Mouse (Mus musculus): Measurements from ENCODE around the gene Wfdc15a.

DNA sequence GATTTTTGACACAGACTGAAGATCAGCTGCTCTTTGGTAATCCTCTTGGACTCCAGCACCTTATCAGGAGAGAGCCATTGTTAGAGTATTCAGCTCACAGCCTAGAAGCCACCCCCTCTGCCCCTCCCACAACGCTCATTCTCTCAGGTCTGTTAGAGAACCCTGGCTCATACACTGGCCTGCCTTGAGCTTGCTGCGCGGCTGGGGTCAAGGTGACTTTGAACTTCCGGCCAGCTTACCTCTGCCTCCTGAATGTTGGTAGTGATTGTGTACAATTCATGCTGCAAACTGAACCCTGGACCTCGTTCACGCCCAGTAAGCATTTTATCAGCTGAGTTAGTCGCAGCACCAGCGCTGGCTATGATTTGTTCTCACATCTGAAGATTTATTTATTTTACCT lies 32.7 kb upstream of the Wfdc15a start:
- TF ChIP-seq MYC (IDR thresholded peaks at IDR 0.05; ENCODE audit: low read depth, low read length) (no peak), MAFK (IDR thresholded peaks at IDR 0.05; ENCODE audit: borderline replicate concordance, low read depth, low read length) (no peak), TAL1 (IDR thresholded peaks at IDR 0.05; ENCODE audit: low read length) (no peak), MXI1 (IDR thresholded peaks at IDR 0.05; ENCODE audit: low read depth, low read length) (no peak), POLR2AphosphoS2 (IDR thresholded peaks at IDR 0.05; ENCODE audit: low read length) (no peak), RCOR1 (IDR thresholded peaks at IDR 0.05; ENCODE audit: low read depth, low read length) (no peak), ZC3H11A (IDR thresholded peaks at IDR 0.05; ENCODE audit: low read depth, low read length) (no peak), CTCF (IDR thresholded peaks at IDR 0.05 in 2 of 3, conservative IDR thresholded peaks at IDR 0.05 in 1 of 3; ENCODE audit: control insufficient read depth in 1 of 3, insufficient read depth in 1 of 3, low read depth in 2 of 3, low read length in 3 of 3, poor library complexity in 1 of 3, severe bottlenecking in 1 of 3) (no peak)

Measured in MEL (cell line).